Mouse (Mus musculus) neural tube, embryonic 12.5 days (tissue): ENCODE data around the gene Pgr. TPM values are rescaled to one million over a fixed set of nuclear protein-coding genes. Genes with fewer than 3 reads are reported as not detected.

Source experiments
- ATAC-seq: fragments of 200-750 bp; cut with Nextera tagmentation; 2 replicates; pipeline ENCODE4 v1.8.0; 2017; ENCODE audit warnings: low read depth, mild to moderate bottlenecking, moderate TSS enrichment, moderate library complexity; ENCODE audit not compliant: low FRiP score
- H3K27ac ChIP-seq: fragments of 300-500 bp; sonication (generic); 2 replicates; pipeline ENCODE4 v1.5.1; 2016
- H3K27me3 ChIP-seq: fragments of 300-500 bp; sonication (generic); replicated peaks from 2 replicates; pipeline ENCODE4 v1.6.1; 2016; ENCODE audit warnings: mild to moderate bottlenecking
- H3K36me3 ChIP-seq: fragments of 300-500 bp; sonication (generic); 2 replicates; pipeline ENCODE4 v1.6.1; 2016; ENCODE audit warnings: mild to moderate bottlenecking
- H3K4me1 ChIP-seq: fragments of 300-500 bp; sonication (generic); 2 replicates; pipeline ENCODE4 v1.6.1; 2016
- H3K4me2 ChIP-seq: fragments of 300-500 bp; sonication (generic); replicated peaks from 2 replicates; pipeline ENCODE4 v1.6.1; 2016; ENCODE audit warnings: mild to moderate bottlenecking
- H3K4me3 ChIP-seq: fragments of 300-500 bp; sonication (generic); 2 replicates; pipeline ENCODE4 v1.5.1; 2016
- H3K9ac ChIP-seq: fragments of 300-500 bp; sonication (generic); 2 replicates; pipeline ENCODE4 v1.6.1; 2016; ENCODE audit warnings: mild to moderate bottlenecking
- H3K9me3 ChIP-seq: fragments of 300-500 bp; sonication (generic); 2 replicates; pipeline ENCODE4 v1.6.1; 2016; ENCODE audit warnings: mild to moderate bottlenecking
- WGBS: fragments of 180-500 bp; shearing (Covaris S2); methylation state at CpG from one replicate; pipeline ENCODE4 v1.1.7; 2016; 5-methylcytosine and 5-hydroxymethylcytosine counted together
- polyA plus RNA-seq: library from polyadenylated mRNA; unstranded; fragments of >200 nt; fragmentation: Nextera tagmentation; extraction: Ambion mirVana; gene quantifications from 2 replicates; pipeline ENCODE4 v1.2.1, GENCODE M21; 2016

Gene Pgr
- 0.66 and 0.89 TPM in 2 replicates for polyA plus RNA-seq

DNA sequence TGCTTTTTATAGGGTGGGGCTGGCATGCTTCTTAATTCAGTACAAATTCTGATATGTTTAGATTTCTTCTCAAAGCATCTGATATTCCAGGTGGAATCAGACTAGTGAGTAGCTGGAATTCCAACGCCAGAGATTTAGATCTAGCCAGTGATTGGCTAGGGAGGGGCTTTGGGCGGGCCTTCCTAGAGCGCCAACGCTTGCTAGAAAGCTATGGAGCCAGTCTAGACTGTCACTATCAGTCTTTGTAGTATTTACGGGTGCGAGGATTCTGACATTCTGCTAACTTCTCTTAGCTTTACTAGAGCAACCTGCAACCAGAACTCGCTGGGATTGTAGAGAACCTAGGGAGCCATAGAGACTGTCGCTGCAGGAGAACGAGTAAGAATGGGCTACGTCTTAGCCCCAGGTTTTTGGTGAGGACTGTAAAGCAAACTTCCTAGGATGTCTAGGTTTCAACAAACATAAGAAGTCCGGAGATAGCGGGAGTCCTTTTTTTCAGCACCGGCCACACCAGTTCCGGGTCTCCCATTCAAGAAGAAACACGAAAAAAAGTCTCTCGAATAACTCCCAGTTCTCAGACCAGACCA is at the start of gene Pgr:
Pgr (plus strand) TSS at position 218 of the 587 bp plus-strand sequence.
- WGBS, result under 1% methylated on average over 16 of the region's 16 CpGs
- Histone ChIP-seq H3K27me3 (peaks cover 42% of the 10 kb centered on the region), H3K36me3 (no peaks in the 10 kb centered on the region), H3K4me3 (peak within 1 kb of the TSS; percentile 55), H3K9me3 (no peaks in the 10 kb centered on the region), H3K27ac (no peak within 1 kb of the TSS), H3K4me1 (peaks cover 26% of the 10 kb centered on the region), H3K4me2 (peak within 1 kb of the TSS; percentile 98), H3K9ac (0 out of 2 replicates have a peak within 1 kb of the TSS, but pooled peaks have one; percentile 17)
- ATAC-seq, result no peak

DNA sequence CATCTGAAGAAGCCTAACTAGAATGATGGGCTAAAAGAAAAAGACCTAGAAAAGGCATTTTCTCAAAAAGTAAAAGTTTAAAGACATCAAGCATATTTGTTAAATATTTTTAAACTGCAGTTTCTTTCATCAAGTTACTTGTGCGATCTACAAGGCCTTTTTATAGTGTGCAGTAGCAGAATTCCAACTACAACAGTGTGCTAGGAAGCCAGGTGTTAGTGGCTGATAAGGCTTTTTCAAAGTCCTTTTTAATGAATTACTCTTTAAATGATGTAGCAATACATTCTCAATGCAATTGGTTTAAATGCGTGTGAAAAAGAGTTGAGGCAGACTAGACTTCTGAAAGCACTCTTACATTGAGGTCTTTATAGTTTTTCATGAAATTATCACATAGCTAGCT is 42.2 kb upstream of the Pgr start:
- Histone ChIP-seq H3K9me3 (no peaks in the 10 kb centered on the region), H3K27me3 (no peaks in the 10 kb centered on the region), H3K27ac (no peak overlapping the region), H3K9ac (no peak overlapping the region), H3K4me1 (no peaks in the 10 kb centered on the region), H3K36me3 (no peaks in the 10 kb centered on the region), H3K4me2 (no peak overlapping the region), H3K4me3 (no peak overlapping the region)
- no peak for ATAC-seq
- WGBS, result 91% methylated on average over 2 of the region's 2 CpGs

DNA sequence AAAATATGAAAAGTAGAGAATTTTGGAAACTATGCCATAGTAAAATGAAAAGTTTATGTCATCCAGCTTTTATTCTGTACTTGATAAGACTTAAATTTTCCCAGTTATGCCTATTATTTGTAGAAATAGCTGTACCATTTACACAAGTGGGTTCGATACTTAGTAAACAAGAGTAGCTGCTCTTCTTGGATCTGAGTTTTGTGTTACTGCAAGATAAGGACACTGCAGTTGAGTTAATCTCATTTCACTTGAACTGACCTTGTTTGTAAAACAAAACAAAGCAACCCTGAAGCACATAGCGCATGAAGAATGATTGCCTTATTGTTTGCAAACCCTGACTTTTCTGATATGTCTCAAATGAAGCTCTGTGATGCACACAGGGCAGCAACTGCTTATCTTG is 31.1 kb upstream of the Pgr start:
- H3K27me3 ChIP-seq, result no peaks in the 10 kb centered on the region
- H3K36me3 ChIP-seq, result no peaks in the 10 kb centered on the region
- no peaks in the 10 kb centered on the region for H3K9me3 ChIP-seq
- 93% methylated on average over 2 of the region's 2 CpGs for WGBS
- H3K4me3 ChIP-seq, result no peak overlapping the region
- no peak overlapping the region for H3K9ac ChIP-seq
- H3K4me2 ChIP-seq, result no peak overlapping the region
- no peak overlapping the region for H3K27ac ChIP-seq
- H3K4me1 ChIP-seq, result no peaks in the 10 kb centered on the region
- ATAC-seq, result no peak

DNA sequence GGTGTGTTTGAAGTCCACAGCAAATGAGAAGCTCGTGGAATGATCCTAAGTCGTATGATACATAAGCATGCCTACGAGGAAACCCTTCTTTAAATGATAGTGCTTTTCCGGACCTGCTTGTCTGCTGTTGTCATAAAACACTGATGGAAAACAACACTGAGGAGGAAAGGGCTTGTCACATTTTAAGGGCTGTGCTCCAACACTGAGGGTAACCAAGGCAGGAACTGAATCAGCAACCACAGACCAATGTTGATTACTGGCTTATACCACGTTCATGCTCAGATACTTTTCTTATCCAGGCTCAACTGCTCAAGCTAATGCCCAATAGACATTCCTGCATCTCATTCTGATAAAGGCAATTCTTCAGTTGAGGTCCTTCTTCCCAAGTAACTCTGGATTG is 4.4 kb upstream of the Pgr start:
- H3K4me3 ChIP-seq, result no peak overlapping the region
- no peak for ATAC-seq
- H3K4me2 ChIP-seq, result no peak overlapping the region
- H3K4me1 ChIP-seq, result peaks cover 7% of the 10 kb centered on the region
- no peak overlapping the region for H3K9ac ChIP-seq
- no peaks in the 10 kb centered on the region for H3K9me3 ChIP-seq
- H3K27ac ChIP-seq, result no peak overlapping the region
- peaks cover 16% of the 10 kb centered on the region for H3K27me3 ChIP-seq
- no peaks in the 10 kb centered on the region for H3K36me3 ChIP-seq
- 79% methylated on average over 5 of the region's 5 CpGs for WGBS

DNA sequence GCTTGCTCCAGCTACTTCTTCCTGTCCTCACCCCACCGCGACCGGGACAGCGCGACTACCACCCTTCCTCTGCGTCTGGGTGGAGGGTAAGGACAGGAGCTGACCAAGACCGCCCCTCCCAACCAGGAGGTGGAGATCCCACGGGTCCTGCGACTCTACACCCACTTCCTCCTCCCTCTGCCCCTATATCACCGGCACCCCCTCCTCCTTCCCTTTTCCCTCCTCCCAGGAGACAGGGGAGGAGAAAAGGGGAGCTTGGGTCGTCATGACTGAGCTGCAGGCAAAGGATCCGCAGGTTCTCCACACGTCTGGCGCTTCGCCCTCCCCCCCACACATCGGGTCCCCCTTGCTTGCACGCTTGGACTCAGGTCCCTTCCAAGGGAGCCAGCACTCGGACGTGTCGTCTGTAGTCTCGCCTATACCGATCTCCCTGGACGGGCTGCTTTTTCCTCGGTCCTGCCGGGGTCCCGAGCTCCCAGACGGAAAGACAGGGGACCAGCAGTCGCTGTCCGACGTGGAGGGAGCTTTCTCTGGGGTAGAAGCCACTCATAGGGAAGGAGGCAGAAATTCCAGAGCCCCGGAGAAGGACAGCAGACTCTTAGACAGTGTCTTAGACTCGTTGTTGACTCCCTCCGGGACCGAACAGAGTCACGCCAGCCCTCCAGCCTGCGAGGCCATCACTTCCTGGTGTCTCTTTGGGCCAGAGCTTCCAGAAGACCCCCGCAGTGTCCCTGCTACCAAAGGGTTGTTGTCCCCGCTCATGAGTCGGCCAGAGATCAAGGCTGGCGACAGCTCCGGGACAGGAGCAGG is 775 bp downstream of the Pgr start:
- WGBS, result under 1% methylated on average over 40 of the region's 41 CpGs
- H3K27me3 ChIP-seq, result peaks cover 42% of the 10 kb centered on the region
- peak overlapping the region; percentile 55 for H3K4me3 ChIP-seq

DNA sequence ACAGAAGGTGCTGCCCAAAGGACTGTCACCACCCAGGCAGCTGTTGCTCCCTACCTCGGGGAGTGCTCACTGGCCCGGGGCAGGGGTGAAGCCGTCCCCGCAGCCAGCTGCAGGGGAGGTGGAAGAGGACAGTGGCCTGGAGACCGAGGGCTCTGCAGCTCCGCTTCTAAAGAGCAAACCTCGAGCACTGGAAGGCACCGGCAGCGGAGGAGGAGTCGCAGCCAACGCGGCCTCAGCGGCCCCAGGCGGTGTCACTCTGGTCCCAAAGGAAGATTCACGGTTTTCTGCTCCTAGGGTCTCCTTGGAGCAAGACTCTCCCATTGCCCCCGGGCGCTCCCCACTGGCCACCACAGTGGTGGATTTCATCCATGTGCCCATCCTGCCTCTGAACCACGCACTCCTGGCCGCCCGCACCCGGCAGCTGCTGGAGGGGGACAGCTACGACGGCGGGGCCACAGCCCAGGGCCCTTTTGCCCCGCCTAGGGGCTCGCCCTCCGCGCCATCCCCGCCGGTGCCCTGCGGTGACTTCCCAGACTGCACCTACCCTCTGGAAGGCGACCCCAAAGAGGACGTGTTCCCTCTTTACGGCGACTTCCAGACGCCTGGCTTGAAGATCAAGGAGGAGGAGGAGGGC is 1.5 kb downstream of the Pgr start:
- no peaks in the 10 kb centered on the region for H3K36me3 ChIP-seq
- peak overlapping the region; percentile 54 for H3K9ac ChIP-seq
- under 1% methylated on average over 35 of the region's 36 CpGs for WGBS
- peaks cover 26% of the 10 kb centered on the region for H3K4me1 ChIP-seq
- peaks cover 42% of the 10 kb centered on the region for H3K27me3 ChIP-seq
- H3K9me3 ChIP-seq, result no peaks in the 10 kb centered on the region
- H3K27ac ChIP-seq, result no peak overlapping the region
- peak; percentile 75 for ATAC-seq
- peak overlapping the region; percentile 98 for H3K4me2 ChIP-seq
- peak overlapping the region; percentile 55 for H3K4me3 ChIP-seq

More for the DNA sequence above, 775 bp downstream of the Pgr start:
- Histone ChIP-seq H3K4me1 (peaks cover 26% of the 10 kb centered on the region), H3K27ac (no peak overlapping the region), H3K9ac (peak overlapping the region; percentile 54; the same call in 1 of the 2 replicates), H3K36me3 (no peaks in the 10 kb centered on the region), H3K9me3 (no peaks in the 10 kb centered on the region), H3K4me2 (peak overlapping the region; percentile 98)
- peak; percentile 31 for ATAC-seq

DNA sequence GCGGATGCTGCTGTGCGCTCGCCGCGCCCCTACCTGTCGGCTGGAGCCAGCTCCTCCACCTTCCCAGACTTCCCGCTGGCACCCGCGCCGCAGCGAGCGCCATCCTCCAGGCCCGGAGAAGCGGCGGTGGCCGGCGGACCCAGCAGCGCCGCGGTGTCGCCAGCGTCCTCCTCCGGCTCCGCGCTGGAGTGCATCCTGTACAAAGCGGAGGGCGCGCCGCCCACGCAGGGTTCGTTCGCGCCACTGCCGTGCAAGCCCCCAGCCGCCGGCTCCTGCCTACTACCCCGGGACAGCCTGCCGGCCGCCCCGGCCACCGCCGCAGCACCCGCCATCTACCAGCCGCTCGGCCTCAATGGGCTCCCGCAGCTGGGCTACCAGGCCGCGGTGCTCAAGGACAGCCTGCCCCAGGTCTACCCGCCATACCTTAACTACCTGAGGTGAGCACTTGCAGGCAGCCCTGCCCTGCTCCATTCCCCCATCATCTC is 2.1 kb downstream of the Pgr start:
- Histone ChIP-seq H3K4me1 (peaks cover 26% of the 10 kb centered on the region), H3K9ac (peak overlapping the region; percentile 54), H3K36me3 (no peaks in the 10 kb centered on the region), H3K4me3 (peak overlapping the region; percentile 55), H3K4me2 (peak overlapping the region; percentile 98), H3K27ac (no peak overlapping the region), H3K9me3 (no peaks in the 10 kb centered on the region), H3K27me3 (peaks cover 42% of the 10 kb centered on the region)
- WGBS, result under 1% methylated on average over 49 of the region's 49 CpGs
- peak; percentile 81 for ATAC-seq

DNA sequence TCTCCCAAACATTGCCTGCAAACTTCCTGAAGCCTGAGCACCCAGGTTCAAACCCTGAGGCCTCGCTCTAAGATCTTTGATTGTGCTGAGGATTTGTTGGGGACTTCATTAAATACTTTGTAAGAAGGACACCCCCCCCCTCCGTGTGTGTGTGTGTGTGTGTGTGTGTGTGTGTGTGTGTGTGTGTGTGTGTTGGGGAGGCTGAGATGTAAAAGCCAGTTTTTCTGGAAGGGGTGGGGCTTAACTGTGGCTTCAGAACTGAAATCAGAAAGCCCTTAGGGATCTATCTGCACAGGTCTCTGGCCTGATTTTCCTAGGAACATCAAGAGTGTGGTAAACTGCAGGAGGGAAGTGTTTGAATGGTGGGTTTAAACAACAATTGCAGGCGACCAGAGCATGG is 2.6 kb downstream of the Pgr start:
- Histone ChIP-seq H3K9ac (no peak overlapping the region), H3K9me3 (no peaks in the 10 kb centered on the region), H3K4me3 (peak overlapping the region; percentile 55), H3K36me3 (no peaks in the 10 kb centered on the region), H3K27ac (no peak overlapping the region), H3K27me3 (peaks cover 42% of the 10 kb centered on the region), H3K4me1 (peaks cover 26% of the 10 kb centered on the region), H3K4me2 (peak overlapping the region; percentile 98)
- no peak for ATAC-seq
- 25% methylated on average over 3 of the region's 3 CpGs for WGBS

DNA sequence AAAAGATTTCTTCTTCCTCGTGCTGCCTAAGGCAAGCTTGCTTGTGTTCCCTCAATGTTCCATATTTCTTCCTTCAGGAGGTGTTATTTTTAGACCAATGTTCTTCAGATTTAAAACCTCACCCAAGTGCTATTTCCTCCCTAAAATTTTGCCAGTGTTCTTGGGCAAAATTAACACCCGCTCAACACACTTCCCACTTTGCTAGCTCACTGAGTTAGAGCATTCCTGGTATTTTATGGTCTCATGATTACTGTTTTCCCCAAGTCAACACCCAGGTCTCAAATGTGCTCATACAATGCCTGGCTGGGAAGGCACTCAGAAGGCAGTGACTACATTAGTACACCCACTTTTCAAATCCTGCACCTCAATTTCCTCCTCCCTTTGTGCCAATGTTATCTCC is 27.9 kb downstream of the Pgr start:
- no peak for ATAC-seq

DNA sequence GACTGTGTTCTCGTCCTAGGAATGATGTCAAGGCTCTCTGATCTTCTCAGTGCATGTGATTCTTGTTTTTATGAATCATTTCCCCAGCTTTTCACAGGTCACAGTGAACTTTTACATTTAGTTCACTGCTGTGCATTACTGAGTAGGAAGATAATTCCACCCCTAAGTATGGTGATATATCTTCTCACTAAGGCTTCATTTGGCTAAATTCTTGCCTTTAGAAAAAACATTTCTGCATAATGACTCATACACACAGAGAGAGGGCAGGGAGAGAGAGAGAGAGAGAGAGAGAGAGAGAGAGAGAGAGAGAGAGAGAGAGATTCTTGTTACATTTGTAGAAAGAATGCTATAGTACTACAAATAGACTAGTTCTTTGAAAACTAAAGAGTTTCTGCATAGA is 38.1 kb downstream of the Pgr start:
- no peak overlapping the region for H3K27ac ChIP-seq
- H3K9ac ChIP-seq, result no peak overlapping the region
- H3K4me3 ChIP-seq, result no peak overlapping the region
- H3K27me3 ChIP-seq, result no peaks in the 10 kb centered on the region
- H3K4me1 ChIP-seq, result no peaks in the 10 kb centered on the region
- ATAC-seq, result no peak
- no peaks in the 10 kb centered on the region for H3K36me3 ChIP-seq
- no peaks in the 10 kb centered on the region for H3K9me3 ChIP-seq
- H3K4me2 ChIP-seq, result no peak overlapping the region
- 51% methylated on average over 1 of the region's 1 CpGs for WGBS

More for the DNA sequence above, 27.9 kb downstream of the Pgr start:
- H3K4me1 ChIP-seq, result no peaks in the 10 kb centered on the region
- no peaks in the 10 kb centered on the region for H3K27me3 ChIP-seq
- no peak overlapping the region for H3K4me2 ChIP-seq
- H3K27ac ChIP-seq, result no peak overlapping the region
- WGBS, result 90% methylated on average over 2 of the region's 2 CpGs
- H3K9me3 ChIP-seq, result no peaks in the 10 kb centered on the region
- no peak overlapping the region for H3K9ac ChIP-seq
- no peaks in the 10 kb centered on the region for H3K36me3 ChIP-seq
- H3K4me3 ChIP-seq, result no peak overlapping the region

DNA sequence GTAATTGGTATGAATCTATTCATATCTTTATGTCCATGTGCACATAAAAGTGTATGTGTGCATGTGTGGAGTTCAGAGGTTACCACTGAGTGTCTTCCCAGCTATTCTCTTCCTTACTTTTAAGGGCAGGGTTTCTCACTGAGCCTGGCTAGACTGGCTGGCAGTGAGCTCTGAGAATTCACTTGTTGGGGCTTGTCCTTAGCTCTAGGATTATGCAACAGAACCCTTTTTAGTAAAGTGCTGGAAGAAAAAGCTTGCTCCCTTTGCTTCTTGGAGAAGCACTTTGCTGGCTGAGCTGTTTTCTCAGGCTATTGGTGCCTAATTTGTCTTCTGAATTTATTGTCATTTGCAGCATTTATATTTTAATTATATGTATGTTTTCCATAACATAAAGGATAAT is 53.7 kb downstream of the Pgr start:
- Histone ChIP-seq H3K4me1 (no peaks in the 10 kb centered on the region), H3K4me2 (no peak overlapping the region), H3K27me3 (no peaks in the 10 kb centered on the region), H3K27ac (no peak overlapping the region), H3K9ac (no peak overlapping the region), H3K9me3 (no peaks in the 10 kb centered on the region), H3K4me3 (no peak overlapping the region), H3K36me3 (no peaks in the 10 kb centered on the region)
- ATAC-seq, result no peak

DNA sequence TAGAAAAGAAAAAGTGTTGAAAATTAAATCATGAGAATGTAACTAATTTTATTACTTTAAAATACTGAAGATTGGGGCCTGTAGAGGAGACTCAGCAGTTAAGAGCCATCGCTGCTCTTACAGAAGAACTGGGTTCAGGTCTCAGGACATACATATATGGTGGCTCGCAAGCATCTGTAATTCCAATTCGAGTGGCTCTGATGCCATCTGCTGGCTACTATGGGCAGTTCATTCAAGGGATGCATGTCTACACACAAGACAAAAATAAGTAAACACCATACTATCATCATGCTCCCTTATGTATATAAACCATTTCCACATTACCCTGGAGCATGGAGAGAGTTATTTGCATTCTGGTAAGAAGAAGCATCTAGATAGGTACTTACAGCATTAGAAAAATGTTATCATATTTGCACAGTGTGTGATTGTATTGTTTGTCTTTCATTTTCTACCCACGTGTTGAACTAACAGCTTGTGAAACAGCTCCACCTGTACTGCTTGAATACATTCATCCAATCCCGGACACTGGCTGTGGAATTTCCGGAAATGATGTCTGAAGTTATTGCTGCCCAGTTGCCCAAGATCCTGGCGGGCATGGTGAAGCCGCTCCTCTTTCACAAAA is 65.0 kb downstream of the Pgr start:
- peak; percentile 79 for ATAC-seq
- no peaks in the 10 kb centered on the region for H3K9me3 ChIP-seq

More for the DNA sequence above, 65.0 kb downstream of the Pgr start:
- WGBS, result 71% methylated on average over 8 of the region's 8 CpGs
- no peak overlapping the region for H3K4me2 ChIP-seq
- no peaks in the 10 kb centered on the region for H3K36me3 ChIP-seq
- no peaks in the 10 kb centered on the region for H3K4me1 ChIP-seq
- no peak overlapping the region for H3K4me3 ChIP-seq
- no peak overlapping the region for H3K27ac ChIP-seq
- no peak overlapping the region for H3K9ac ChIP-seq
- H3K27me3 ChIP-seq, result no peaks in the 10 kb centered on the region
